Mouse (Mus musculus) ES-E14 (cell line): Measurements from ENCODE around the gene Eif4g1.

Source experiments
- CHD2 ChIP-seq: IDR thresholded peaks from 2 replicates; pipeline ENCODE4 v1.6.1; 2014; ENCODE audit warnings: mild to moderate bottlenecking, low read depth, low read length, inconsistent platforms
- MAFK ChIP-seq: IDR thresholded peaks from 2 replicates; pipeline ENCODE4 v1.6.1; 2014; ENCODE audit warnings: mild to moderate bottlenecking, low read depth, low read length, inconsistent platforms; ENCODE audit not compliant: insufficient read depth
- ZC3H11A ChIP-seq: IDR thresholded peaks from 2 replicates; pipeline ENCODE4 v1.6.1; 2012; ENCODE audit warnings: low read depth, mild to moderate bottlenecking, inconsistent platforms, low read length, borderline replicate concordance

GRCm38 (mm10) chr16:20712889-20713288, 44.8 kb downstream of the Eif4g1 start:
- no peak for TF ChIP-seq ZC3H11A
- TF ChIP-seq CHD2 = no peak
- TF ChIP-seq MAFK = no peak
